Mouse (Mus musculus): ENCODE data around the gene Mcpt9.
"Not testable (repeated sequence)": the region's sequence is repeated elsewhere in the genome, so short reads cannot be mapped to it uniquely, and the experiment has no call there.

Gene Mcpt9

DNA sequence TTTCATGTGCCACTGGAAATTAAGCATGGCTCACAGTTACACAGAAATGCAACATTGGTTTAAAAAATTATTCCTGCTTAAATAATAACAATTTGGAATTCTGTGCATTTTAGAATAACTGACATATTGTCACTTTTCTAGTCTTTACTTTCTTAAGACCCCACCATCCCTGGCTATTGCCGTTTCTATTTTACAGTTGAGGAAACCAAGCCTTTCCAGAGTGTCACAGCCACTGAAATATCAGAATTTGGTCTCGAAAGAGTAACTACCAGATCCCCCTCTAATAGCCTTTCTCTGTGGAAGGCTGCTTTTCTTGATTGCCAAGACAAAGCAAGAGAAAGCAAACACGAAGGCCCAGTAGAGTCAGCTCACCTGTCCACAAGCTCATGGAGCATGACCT lies at the start of gene Mcpt9:
Mcpt9 (minus strand) TSS at position 101 of the 400 bp plus-strand sequence.
- DNase-seq (ENCODE audit: low spot score): not testable (repeated sequence)

DNA sequence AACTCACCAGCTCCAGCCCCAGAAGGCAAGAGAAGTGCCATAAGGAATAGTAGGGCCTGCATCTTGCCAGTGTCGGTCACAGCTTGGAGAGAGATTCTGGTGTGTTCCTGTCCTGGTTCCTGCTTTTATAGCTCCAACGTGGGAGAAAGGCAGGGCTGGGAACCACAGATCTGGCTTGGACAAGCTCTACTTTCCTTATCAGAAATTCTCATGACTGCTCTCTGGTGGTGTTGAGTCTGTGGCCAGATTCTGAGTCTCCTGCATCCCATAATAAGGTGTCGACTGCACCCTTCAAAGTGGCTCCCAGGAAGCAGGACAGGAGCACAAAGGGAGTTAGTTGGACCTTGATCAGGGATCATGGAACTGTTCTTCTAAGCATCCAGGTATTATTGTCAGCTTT lies 31.9 kb upstream of the Mcpt9 start, which contains the start of gene Mcpt4:
Mcpt4 (minus strand) TSS at position 101 of the 400 bp plus-strand sequence.
- DNase-seq (ENCODE audit: low spot score): not testable (repeated sequence)

DNA sequence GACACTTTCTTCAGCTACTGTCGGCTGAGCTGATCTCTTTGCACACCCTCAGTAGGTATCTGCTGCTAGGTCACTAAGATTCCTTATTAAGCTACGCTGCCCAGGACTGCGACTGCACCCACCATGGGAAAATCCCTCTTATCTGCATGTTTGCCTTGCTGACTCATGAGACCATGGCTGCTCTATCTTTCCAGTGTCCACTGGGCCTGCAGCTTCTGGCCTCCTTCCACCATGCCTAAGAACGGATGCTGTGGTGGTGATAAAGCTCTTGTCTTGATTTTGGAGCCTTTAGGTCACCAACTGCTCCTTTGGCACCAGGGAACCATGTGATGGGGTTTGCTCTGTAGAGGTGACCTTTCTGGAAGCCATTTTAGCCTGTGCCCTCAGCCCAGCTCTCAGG lies 27.4 kb upstream of the Mcpt9 start:
- no peak for DNase-seq (ENCODE audit: low spot score)

DNA sequence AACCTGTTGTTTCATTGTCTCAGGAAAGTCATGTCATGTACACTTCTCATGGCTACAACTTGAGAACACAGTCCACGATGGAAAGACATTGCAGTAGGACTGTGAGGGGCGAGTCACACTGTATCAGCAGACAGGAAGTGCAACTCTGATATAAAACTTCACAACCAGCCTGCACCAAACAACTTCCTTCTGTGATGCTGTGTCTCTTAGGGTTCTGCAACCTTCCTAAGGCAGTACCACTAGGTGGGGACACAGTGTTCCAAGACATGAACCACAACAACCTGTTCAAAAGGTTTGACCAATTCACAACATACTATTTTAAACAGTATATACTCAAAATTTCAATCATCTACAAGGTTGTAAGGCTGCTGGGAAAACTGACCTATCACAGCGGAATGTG lies 25.1 kb upstream of the Mcpt9 start:
- DNase-seq (ENCODE audit: low spot score): no peak

DNA sequence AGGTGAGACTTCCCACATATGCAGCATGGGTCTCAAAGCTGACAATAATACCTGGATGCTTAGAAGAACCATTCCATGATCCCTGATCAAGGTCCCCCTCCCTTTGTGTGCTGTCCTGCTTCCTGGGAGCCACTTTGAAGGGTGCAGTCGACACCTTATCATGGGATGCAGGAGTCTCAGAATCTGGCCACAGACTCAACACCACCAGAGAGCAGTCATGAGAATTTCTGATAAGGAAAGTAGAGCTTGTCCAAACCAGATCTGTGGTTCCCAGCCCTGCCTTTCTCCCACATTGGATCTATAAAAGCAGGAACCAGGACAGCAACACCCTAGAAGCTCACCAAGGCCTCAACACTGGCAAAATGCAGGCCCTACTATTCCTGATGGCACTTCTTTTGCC lies 11.5 kb upstream of the Mcpt9 start, which contains the start of gene Mcpt2:
Mcpt2 (plus strand) TSS at position 250 of the 400 bp plus-strand sequence.
- DNase-seq (ENCODE audit: low spot score): not testable (repeated sequence)

DNA sequence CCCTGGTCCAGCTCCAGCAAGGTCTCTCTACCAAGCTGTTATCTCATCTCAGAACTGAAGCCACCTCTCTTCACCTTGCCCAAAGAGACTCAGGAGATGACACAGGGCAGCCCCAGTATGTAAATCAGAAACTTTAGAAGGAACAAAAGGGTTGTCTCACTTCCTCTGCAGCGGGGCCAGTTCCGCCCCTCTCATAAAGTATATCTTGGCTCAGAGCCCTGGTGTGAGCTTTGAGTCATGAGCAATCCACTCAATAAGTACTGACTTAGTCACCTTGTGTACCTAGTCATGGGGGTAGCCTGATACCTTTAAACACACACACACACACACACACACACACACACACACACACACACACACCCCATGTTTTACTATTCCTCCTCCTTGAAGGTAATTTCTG lies 4.1 kb upstream of the Mcpt9 start:
- no peak for DNase-seq (ENCODE audit: low spot score)

DNA sequence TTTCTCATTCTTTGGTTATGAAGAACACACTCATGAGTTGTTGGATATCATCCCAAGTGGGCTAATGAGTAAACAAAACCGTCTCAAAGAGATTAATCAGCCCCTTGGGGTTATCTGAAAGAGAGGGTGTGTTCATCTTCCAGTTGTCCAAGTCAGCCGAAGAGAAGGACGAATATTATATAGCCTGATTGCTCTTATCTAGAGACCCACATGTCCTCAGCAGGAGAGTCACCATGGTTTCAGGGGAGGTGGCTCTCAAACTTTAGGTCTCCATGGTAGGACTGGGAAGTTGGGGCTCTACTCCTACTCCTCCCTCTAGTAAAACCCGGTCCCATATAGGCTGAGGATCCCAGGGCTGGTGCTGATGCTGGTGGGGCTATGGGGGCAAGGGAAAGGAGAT lies 9.0 kb downstream of the Mcpt9 start:
- not testable (repeated sequence) for DNase-seq (ENCODE audit: low spot score)

DNA sequence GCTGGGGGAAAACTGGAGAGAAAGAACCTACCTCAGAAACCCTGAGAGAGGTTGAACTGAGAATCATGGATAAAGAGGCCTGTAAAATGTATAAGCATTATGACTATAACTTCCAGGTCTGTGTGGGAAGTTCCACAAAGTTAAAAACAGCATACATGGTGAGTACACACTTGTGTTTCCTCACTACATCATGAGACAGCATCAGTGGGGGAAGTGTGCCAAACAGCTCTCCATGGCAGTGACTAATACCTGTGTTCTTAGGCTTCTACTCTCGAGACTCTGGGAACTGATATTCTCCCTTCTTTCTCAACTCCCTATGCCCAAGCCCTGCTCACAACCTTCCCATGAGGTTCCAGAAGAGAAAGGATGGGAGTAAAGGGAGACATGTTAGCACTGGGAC lies 10.8 kb downstream of the Mcpt9 start:
- no peak for DNase-seq (ENCODE audit: low spot score)

DNA sequence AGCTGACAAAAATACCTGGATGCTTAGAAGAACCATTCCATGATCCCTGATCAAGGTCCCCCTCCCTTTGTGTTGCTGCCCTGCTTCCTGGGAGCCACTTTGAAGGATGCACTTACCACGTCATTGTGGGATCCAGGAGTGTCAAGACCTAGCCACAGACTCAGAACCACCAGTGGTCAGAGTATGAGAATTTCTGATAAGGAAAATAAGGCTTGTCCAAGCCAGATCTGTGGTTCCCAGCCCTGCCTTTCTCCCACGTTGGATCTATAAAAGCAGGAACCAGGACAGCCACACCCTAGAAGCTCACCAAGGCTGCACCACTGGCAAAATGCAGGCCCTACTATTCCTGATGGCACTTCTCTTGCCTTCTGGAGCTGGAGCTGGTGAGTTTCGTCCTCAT lies 12.6 kb downstream of the Mcpt9 start, which contains the start of gene Mcpt1:
Mcpt1 (plus strand) TSS at position 301 of the 400 bp plus-strand sequence.
- DNase-seq (ENCODE audit: low spot score): not testable (repeated sequence)

DNA sequence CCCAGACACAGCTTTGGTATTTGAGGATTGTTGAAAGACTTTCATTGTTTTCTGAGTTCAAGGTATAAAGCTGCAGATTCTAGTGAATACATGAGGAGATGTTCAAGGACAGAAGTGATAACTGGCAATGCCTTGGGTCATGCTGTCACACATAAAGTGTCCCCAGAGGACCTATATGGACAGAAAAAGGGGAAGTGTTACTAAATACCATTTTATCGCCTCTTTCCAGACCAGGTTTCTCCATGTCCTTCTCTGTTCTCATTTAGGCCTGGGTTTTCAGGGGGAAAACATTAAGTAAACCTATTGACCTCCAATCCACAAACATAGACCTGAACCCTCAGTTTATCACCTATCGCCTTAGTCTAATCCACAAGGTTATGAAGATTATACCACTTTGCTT lies 16.4 kb downstream of the Mcpt9 start:
- DNase-seq (ENCODE audit: low spot score): no peak

DNA sequence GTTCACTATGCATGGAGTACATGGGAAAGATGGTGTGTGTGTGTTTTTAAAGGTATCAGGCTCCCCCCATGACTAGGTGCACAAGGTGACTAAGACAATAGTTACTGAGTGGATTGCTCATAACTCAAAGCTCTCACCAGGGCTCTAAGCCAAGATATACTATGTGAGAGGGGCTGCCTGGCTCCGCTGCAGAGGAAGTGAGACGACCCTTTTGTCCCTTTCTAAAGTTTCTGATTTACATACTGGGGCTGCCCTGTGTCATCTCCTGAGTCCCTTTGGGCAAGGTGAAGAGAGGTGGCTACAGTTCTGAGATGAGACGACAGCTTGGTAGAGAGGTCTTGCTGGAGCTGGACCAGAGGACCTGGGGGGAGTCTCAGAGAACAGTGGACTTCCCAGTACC lies 17.1 kb downstream of the Mcpt9 start:
- no peak for DNase-seq (ENCODE audit: low spot score)

DNA sequence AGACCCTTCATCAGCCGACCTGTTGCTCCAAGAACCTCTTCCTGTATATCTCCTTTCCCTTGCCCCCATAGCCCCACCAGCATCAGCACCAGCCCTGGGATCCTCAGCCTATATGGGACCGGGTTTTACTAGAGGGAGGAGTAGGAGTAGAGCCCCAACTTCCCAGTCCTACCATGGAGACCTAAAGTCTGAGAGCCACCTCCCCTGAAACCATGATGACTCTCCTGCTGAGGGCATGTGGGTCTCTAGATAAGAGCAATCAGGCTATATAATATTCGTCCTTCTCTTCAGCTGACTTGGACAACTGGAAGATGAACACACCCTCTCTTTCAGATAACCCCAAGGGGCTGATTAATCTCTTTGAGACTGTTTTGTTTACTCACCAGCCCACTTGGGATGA lies 42.8 kb downstream of the Mcpt9 start:
- DNase-seq (ENCODE audit: low spot score): not testable (repeated sequence)

Measured in adipocyte (in vitro differentiated cells).